Mouse (Mus musculus): Measurements from ENCODE around the gene Slc5a2. TPM values are rescaled to one million over a fixed set of nuclear protein-coding genes. Genes with fewer than 3 reads are reported as not detected.

The Slc5a2 gene
- total RNA-seq, 2 experiments from 2014 or later = not detected

GRCm38 (mm10) chr7:128319140-128319539, 53.7 kb downstream of the Slc5a2 start:
- intact Hi-C loops (cut with DNase I) = no loop called here
- no peak for DNase-seq (ENCODE audit: low spot score in 2 of 2)

- intact Hi-C loops (cut with DNase I) = no loop called here
- no peak for DNase-seq (ENCODE audit: low spot score in 2 of 2)
Measured at GRCm38 (mm10) chr7:128320219-128320816, 54.9 kb downstream of the Slc5a2 start.

GRCm38 (mm10) chr7:128321260-128321659, 55.8 kb downstream of the Slc5a2 start:
- no peak for DNase-seq (ENCODE audit: low spot score in 2 of 2)
- intact Hi-C loops (cut with DNase I) = no loop called here

Small RNA genes within 50 kb of the gene (microRNA-seq; reads per million reads assigned to microRNA genes)
- gene Mir3103 = 1.3 reads per million

Other genes starting within 250 kb of the Slc5a2 start
- gene Itgam, start 203.0 kb upstream of the Slc5a2 start, total RNA-seq (2021) = 10 to 100 TPM; 10.2 to 12.1 TPM
- gene Gm49368, start 203.0 kb upstream of the Slc5a2 start, total RNA-seq (2021) = not detected
- gene Itgax, start 136.1 kb upstream of the Slc5a2 start, total RNA-seq (2021) = under 1 TPM in 1 of 2 experiments, not detected in 1; 0.32 TPM
- 1 to 10 TPM in 1 of 2 experiments, under 1 TPM in 1; 0.45 to 1.3 TPM for gene Itgad, start 111.3 kb upstream of the Slc5a2 start, total RNA-seq (2021)
- gene Cox6a2, start 59.3 kb upstream of the Slc5a2 start, total RNA-seq (2021) = 1 to 10 TPM; 7.4 to 8.7 TPM
- 10 to 100 TPM; 11.3 to 13.6 TPM for gene Armc5, start 28.3 kb upstream of the Slc5a2 start, total RNA-seq (2021)
- 1 to 10 TPM; 2.7 to 3.7 TPM for gene 9130023H24Rik, start 27.6 kb upstream of the Slc5a2 start, total RNA-seq (2021)
- 10 to 100 TPM; 19.0 to 22.6 TPM for gene Tgfb1i1, start 18.8 kb upstream of the Slc5a2 start, total RNA-seq (2021)
- gene BC017158, start 32.5 kb downstream of the Slc5a2 start, total RNA-seq (2021) = 10 to 100 TPM; 23.5 to 26.3 TPM
- gene Rgs10, start 153.1 kb downstream of the Slc5a2 start, total RNA-seq (2021) = 10 to 100 TPM; 47.8 to 50.1 TPM
- gene Tial1, start 196.1 kb downstream of the Slc5a2 start, total RNA-seq (2021) = 100 to 1,000 TPM in 1 of 2 experiments, 10 to 100 TPM in 1; 79.3 to 119 TPM